Mouse (Mus musculus): ENCODE results near the gene Arhgap25.

Arhgap25 gene

GRCm38 (mm10) chr6:87449534-87449933 lies 83.5 kb downstream of the Arhgap25 start:
- DNase-seq (ENCODE audit: low spot score in 2 of 2), result no peak

DNA sequence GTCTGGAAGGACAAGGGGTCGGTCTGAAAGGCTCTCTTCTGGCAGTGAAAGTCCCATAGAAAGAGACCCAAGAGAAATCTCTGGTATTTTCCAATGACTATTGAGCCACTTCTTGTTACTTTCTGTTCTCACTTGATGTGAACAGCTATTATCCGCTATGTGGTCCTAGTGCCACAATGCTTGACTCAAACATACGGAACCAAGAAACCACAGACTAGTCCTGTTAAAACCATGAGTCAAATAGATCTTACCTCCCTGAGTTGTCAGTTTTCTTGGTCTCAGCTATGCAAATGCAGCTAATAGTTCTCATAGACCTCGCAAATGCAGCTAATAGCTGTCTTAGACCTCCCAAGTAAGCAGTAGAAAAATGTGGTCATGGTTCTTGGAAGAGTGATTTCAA lies 85.8 kb downstream of the Arhgap25 start:
- no peak for DNase-seq (ENCODE audit: low spot score in 2 of 2)

- DNase-seq (ENCODE audit: low spot score in 2 of 2), result no peak
Measured at GRCm38 (mm10) chr6:87445222-87445621, 87.8 kb downstream of the Arhgap25 start.

GRCm38 (mm10) chr6:87443253-87443652 lies 89.8 kb downstream of the Arhgap25 start:
- no peak for DNase-seq (ENCODE audit: low spot score in 2 of 2)

- no peak for DNase-seq (ENCODE audit: low spot score in 2 of 2)
Measured at GRCm38 (mm10) chr6:87436745-87437144, 96.3 kb downstream of the Arhgap25 start.

- no peak for DNase-seq (ENCODE audit: low spot score in 2 of 2)
Measured at GRCm38 (mm10) chr6:87435791-87436190, 97.3 kb downstream of the Arhgap25 start.

DNA sequence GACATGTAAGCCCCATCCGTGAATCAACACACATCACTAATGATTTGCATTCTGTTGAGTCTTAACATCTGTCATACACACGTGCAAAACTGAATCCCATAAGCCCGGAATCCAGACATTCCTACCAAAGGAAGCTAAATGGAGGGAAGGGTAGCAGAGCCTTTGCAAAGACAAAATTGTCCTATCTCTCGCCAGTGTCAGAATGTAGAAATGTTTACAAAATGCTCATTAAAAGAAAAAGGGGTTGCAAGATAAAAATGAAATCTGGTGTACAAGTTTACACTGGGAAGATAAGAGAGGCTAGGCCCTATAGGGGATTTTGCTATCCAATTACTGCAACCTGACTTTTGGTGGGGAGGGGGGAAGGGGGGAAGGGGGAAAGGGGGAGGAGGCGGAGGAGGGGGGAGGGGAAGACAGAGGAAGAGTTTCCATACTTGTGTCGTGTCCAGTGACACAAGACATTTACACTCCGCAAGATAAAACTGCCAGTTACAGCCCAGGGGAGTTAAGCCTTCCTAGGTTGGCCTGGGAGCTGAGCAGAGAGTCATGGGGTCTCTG lies 104.5 kb downstream of the Arhgap25 start, which contains the start of gene Bmp10:
TSS of gene Bmp10 (plus strand) at position 508 of the 558 bp plus-strand sequence.
- no peak for DNase-seq (ENCODE audit: low spot score in 2 of 2)

DNA sequence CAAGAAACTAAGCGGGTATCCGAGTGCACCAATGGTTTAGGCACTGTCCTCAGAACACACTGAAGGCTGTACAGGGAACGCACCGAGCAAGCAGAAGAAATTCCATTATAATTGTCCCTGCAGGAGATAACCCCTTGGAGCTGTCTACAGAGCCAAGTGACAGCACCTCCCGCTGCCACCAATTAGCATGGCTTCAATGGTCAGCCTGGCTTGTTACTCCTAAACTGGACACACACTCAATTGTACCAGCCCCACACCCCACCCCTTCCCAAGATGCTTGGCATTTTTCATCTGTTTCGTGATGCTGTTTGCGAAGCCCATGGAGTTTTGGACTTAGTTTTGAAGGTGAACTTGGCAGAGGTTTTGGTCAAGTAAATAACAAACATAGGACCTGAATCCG lies 105.4 kb downstream of the Arhgap25 start:
- DNase-seq (ENCODE audit: low spot score in 2 of 2), result no peak

DNA sequence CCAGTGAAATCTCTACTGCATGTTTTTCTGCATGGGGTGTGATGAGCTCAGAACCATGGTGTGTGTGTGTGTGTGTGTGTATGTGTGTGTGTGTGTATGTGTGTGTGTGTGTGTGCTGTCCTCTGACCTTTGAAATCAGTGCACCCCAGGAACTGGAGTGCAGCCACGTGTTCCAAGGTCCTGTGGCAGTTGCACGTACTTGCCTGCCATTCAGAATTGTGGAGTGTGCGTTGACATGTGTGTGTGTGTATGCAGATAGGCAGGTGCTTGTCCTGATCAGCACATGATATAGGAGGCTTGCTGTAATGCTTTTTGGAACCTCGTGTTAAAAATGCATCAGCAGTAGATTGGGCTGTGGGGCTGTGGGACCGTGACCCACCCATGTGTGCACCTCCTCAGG lies 106.1 kb downstream of the Arhgap25 start:
- no peak for DNase-seq (ENCODE audit: low spot score in 2 of 2)

DNA sequence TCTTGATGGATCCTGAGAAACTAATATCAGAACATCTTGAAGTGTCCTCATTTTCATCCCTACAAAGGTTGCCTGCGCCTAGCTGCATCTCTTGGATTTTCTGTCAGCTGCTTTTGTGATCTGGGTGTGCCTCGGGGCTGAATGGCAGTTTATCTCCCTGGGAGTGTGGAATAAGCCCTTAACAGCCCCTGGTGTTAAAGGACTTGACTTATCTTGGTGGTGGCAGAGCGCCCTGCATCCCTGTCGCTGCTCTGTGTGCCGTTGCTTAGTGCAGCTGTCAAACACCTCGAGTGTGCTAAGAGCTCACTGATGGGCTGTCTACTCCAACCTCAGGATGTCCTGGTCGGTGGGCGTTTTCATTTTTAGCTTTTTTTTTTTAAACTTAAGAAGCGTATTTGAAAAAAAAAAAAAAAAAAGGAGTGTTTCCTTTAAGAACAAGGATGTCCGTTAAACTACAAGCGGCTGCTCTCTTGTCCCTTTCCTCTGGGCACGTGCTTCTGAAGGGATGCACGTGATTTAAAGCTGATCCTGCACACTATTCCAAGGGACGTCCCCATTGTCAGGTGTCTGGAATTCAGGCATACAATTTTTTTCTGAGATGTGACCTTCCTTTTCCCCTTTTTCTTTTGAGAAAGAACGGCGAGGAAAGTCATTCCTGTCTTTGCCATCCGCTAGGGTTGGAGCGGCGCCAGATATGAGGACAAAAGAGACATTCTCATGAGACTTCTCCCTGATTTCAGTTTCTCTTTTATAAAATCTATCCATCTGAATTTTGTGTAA lies 108.8 kb downstream of the Arhgap25 start:
- no peak for DNase-seq (ENCODE audit: low spot score in 2 of 2)

DNA sequence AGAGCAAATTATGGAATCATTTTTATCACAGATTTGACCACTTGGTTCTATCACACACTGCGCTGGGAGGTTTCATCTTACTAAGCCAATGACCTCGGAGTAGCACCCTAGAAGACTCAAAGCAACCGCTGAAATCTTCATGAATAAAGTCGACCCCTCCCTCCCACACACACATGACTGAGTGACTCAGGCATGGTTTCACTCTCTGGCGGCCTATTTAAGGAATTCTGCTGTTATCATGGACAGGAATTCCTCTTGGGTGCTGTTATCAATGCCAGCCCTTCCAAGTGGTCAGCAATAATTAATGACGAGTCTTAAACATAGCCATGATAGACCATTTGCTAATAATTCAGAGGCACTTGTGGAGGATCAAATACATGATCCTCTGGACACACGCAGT lies 110.8 kb downstream of the Arhgap25 start:
- DNase-seq (ENCODE audit: low spot score in 2 of 2), result no peak

GRCm38 (mm10) chr6:87412011-87412410 lies 121.0 kb downstream of the Arhgap25 start:
- no peak for DNase-seq (ENCODE audit: low spot score in 2 of 2)
